Mouse (Mus musculus): ENCODE measurements around the gene Asb13. TPM values are rescaled to one million over a fixed set of nuclear protein-coding genes. Genes with fewer than 3 reads are reported as not detected.

Gene Asb13
- total RNA-seq (2021): 10 to 100 TPM; 44.3 to 54.3 TPM
- long read RNA-seq, experiment 1, full-length matches to known transcripts: 93 of 109 reads
- long read RNA-seq, experiment 1, partial matches to known transcripts: 4 of 109 reads
- long read RNA-seq, experiment 1, other reads (novel, unspliced or antisense): 12 of 109 reads
- long read RNA-seq, experiment 2, full-length matches to known transcripts: 51 of 58 reads
- long read RNA-seq, experiment 2, partial matches to known transcripts: 2 of 58 reads
- long read RNA-seq, experiment 2, other reads (novel, unspliced or antisense): 5 of 58 reads

DNA sequence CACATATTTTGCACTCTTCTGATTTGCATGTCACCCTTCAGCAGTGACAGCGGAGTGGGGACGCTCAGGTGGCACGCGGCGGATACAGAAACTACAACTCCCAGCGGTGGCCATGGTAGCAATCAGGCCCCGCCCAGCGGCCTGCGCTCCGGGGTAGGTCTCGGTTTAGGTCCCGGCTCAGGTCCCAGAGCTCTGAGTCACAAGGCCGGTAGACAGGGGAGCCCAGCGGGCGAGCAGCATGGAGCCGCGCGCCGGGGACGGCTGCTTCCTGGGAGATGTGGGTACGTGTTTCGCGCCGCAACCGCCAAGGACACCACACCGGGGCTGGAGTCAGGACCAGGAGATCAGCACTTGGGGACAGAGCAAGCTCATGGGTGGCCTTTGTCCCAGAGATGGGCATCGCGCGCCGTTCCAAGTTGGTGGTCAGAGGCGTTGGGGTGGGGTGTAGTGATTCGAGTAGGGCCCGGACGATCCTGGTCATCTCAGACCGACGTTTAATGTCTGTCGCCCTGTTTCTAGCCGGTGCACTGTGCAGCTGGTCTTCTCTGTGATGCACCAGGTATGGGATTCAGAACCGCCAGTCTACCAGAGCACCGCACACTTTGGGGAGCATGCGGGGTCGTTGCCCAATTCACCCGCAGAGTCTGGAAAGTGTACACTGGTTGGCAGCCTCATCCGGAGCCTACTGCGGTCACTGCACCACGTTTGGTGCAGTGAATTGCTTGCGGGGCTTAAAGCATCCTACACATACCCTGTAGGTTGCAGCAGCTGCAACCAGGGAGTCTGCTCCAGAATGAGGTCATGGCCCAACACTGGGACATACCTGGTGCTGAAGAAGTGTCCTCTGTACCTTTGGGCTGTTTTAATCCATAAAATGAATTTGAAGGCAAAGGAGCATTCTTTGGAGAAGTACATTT lies at the start of gene Asb13:
Asb13 (plus strand) TSS at position 138 of the 917 bp plus-strand sequence.
- TF ChIP-seq CTCF (IDR thresholded peaks at IDR 0.05): peak; percentile 29; the same call in 1 of the 2 replicates
- intact Hi-C loops (cut with DNase I): loop anchor here (1.0 kb wide), 1 partner anchor 23 kb away; the partner anchor contains the start of gene Fam208b
- H3K4me3 ChIP-seq: peak within 1 kb of the TSS; percentile 83
- peak; percentile 85 to 86 for DNase-seq (ENCODE audit: extremely low spot score in 1 of 2, low spot score in 2 of 2)
- H3K27ac ChIP-seq: peak within 1 kb of the TSS; percentile 86

- no peak overlapping the region for H3K27ac ChIP-seq
- intact Hi-C loops (cut with DNase I): loop anchor here (5.0 kb wide), 1 partner anchor 38 kb away; no protein-coding TSS in a partner anchor
- H3K4me3 ChIP-seq: no peak overlapping the region
- DNase-seq (ENCODE audit: extremely low spot score in 1 of 2, low spot score in 2 of 2): no peak
- TF ChIP-seq CTCF (IDR thresholded peaks at IDR 0.05): peak; percentile 49
Observed at GRCm38 (mm10) chr13:3590789-3591188, 43.0 kb upstream of the Asb13 start.

DNA sequence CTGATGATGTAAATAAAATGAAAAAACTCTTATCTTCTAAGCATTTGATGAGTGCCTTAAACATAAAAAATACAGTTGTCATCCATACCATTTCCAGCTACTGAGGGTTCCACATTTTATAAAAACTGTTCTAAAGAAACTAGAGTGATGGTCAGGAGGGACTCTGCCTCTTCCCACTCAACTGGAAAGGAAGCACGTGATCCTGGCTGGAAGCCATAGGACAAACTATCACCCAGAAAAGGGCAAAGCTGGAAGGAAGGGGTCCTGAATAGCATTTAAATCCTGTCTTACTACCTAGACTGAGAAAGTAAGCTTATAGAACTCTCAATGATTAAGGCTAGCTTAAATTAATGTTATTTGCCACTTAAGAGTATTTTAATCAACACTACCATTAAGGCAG lies 39.5 kb upstream of the Asb13 start:
- intact Hi-C loops (cut with DNase I): loop anchor here (5.0 kb wide), 1 partner anchor 42 kb away; no protein-coding TSS in a partner anchor
- no peak for DNase-seq (ENCODE audit: extremely low spot score in 1 of 2, low spot score in 2 of 2)
- TF ChIP-seq CTCF (IDR thresholded peaks at IDR 0.05): no peak

GRCm38 (mm10) chr13:3596232-3596631 lies 37.6 kb upstream of the Asb13 start:
- no peak for TF ChIP-seq CTCF (IDR thresholded peaks at IDR 0.05)

More for the DNA sequence above, 39.5 kb upstream of the Asb13 start:
- no peak overlapping the region for H3K4me3 ChIP-seq
- no peak overlapping the region for H3K27ac ChIP-seq

DNA sequence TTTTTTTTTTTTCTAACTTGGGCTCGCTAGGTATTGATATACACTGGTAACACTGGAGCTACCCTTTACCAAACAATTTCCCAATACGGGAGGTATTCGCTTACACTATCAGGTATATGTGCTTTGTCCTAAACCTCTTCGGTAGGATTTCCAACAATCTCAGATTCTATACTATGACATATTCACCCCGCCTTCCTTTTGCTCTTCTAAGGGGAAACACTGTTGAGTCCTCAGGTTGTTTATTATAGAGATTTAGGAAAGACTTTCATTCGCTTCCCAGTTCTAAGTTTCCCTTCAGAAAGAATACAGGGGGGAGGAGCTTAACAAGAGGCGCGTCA lies 24.1 kb upstream of the Asb13 start:
- Histone ChIP-seq H3K27ac (no peak overlapping the region; the same call in 1 of the 2 replicates), H3K4me3 (peak overlapping the region; percentile 74)
- intact Hi-C loops (cut with DNase I): loop anchor here (2.0 kb wide), 1 partner anchor 71 kb away; the partner anchor contains the start of gene Gdi2
- no peak for DNase-seq (ENCODE audit: extremely low spot score in 1 of 2, low spot score in 2 of 2)
- no peak for TF ChIP-seq CTCF (IDR thresholded peaks at IDR 0.05)

More at GRCm38 (mm10) chr13:3596232-3596631, 37.6 kb upstream of the Asb13 start:
- no peak overlapping the region for H3K27ac ChIP-seq
- intact Hi-C loops (cut with DNase I): no loop called here
- no peak for DNase-seq (ENCODE audit: extremely low spot score in 1 of 2, low spot score in 2 of 2)
- no peak overlapping the region for H3K4me3 ChIP-seq

GRCm38 (mm10) chr13:3610118-3610794 lies 23.6 kb upstream of the Asb13 start:
- H3K27ac ChIP-seq: peak overlapping the region; percentile 89
- peak overlapping the region; percentile 74 for H3K4me3 ChIP-seq
- intact Hi-C loops (cut with DNase I): loop anchor here (2.0 kb wide), 1 partner anchor 71 kb away; the partner anchor contains the start of gene Gdi2
- DNase-seq (ENCODE audit: extremely low spot score in 1 of 2, low spot score in 2 of 2): peak in 1 of 2 experiments; percentile 13
- no peak for TF ChIP-seq CTCF (IDR thresholded peaks at IDR 0.05)

DNA sequence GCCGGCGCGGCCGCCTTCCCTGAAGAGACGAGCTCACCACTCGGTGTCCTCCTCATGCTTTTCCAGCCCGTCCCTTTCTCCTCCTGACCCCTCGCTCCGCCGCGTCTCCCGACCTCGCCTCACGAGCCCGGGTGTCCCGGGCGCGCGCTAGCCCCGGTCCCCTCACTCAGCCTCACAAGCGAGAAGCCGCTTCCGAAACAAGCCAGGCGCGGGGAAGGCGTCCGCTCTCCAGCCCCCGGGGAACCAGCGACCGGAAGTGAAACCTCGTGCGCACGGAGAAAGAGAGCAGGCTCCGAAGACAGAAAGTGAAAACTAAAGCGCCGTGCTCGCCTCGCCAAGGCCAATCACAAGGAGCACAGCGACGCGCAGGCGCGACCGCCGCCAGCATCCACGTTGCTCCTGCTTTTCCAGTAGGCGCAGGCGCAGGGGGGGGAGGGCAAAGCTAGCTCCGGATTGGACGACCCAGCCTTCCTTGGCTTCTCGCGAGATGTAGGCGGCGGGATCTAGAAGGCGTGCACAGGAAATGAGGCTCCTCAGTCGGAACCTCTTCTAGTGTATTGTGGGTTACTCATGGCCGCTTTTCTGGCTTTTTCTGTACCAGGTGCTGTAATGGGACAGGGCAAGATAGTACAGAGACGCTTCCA lies 22.9 kb upstream of the Asb13 start, which contains the start of gene Fam208b:
Fam208b (minus strand) TSS at position 314 of the 644 bp plus-strand sequence.
- TF ChIP-seq CTCF (IDR thresholded peaks at IDR 0.05): no peak
- DNase-seq (ENCODE audit: extremely low spot score in 1 of 2, low spot score in 2 of 2): peak; percentile 97 to 99
- intact Hi-C loops (cut with DNase I): loop anchor here (1.0 to 2.0 kb wide), 2 partner anchors 23 to 72 kb away; partner anchors contain the start of genes Asb13 and Gdi2
- Histone ChIP-seq H3K4me3 (peak within 1 kb of the TSS; percentile 74), H3K27ac (peak within 1 kb of the TSS; percentile 89)

DNA sequence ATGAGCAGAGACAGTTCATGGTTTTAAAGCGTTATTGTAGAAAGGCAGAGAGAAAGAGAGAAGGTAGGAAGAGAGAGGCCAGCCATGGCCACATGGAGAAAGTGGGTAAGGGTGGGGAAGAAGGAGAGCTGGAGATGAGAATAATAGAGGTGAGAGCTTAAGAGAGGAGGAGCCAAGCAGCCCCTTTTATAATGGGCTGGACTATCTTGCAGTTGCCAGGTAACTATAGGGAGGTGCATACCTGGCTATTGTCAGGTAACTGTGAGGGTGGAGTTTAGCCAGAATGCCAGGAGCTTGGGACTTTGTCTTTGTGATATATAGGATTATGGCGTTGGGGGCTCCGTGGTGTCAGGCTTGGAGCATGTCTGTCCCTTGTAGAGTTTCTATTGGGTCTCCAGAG lies 6.7 kb upstream of the Asb13 start:
- intact Hi-C loops (cut with DNase I): no loop called here
- TF ChIP-seq CTCF (IDR thresholded peaks at IDR 0.05): no peak
- Histone ChIP-seq H3K4me3 (no peak overlapping the region), H3K27ac (no peak overlapping the region)
- no peak for DNase-seq (ENCODE audit: extremely low spot score in 1 of 2, low spot score in 2 of 2)

DNA sequence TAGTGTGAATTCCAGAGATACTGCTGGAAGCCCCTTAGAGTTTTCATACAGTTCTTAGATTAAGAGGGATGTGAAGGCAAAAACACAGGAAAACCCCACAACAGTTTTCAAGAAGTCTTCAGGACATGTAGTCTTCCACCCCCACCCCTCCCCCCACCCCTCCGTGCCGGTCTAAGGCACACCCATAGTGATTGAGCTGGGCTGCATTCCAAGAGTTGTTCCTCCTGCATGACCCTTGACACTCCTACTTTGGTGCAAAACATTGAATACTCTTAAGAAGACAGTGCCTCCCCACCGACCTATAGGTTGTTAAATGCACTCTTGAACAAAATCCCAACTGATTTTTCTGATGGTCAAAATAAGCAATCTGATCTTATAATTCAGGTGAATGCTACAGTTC lies 5.7 kb upstream of the Asb13 start:
- H3K27ac ChIP-seq: no peak overlapping the region
- no peak for DNase-seq (ENCODE audit: extremely low spot score in 1 of 2, low spot score in 2 of 2)
- no peak overlapping the region for H3K4me3 ChIP-seq
- no peak for TF ChIP-seq CTCF (IDR thresholded peaks at IDR 0.05)
- intact Hi-C loops (cut with DNase I): no loop called here

- H3K4me3 ChIP-seq: no peak overlapping the region
- no peak for DNase-seq (ENCODE audit: extremely low spot score in 1 of 2, low spot score in 2 of 2)
- no peak overlapping the region for H3K27ac ChIP-seq
- intact Hi-C loops (cut with DNase I): no loop called here
- no peak for TF ChIP-seq CTCF (IDR thresholded peaks at IDR 0.05)
Observed at GRCm38 (mm10) chr13:3632551-3632950, 1.3 kb upstream of the Asb13 start.

- Histone ChIP-seq H3K27ac (no peak overlapping the region), H3K4me3 (no peak overlapping the region)
- intact Hi-C loops (cut with DNase I): no loop called here
- no peak for TF ChIP-seq CTCF (IDR thresholded peaks at IDR 0.05)
- no peak for DNase-seq (ENCODE audit: extremely low spot score in 1 of 2, low spot score in 2 of 2)
Observed at GRCm38 (mm10) chr13:3633131-3633530, 701 bp upstream of the Asb13 start.
